Mouse (Mus musculus): ENCODE measurements around the gene Olfr657. TPM values are rescaled to one million over a fixed set of nuclear protein-coding genes. Genes with fewer than 3 reads are reported as not detected.

The Olfr657 gene
- polyA plus RNA-seq (2017; shearing (Covaris generic)): not detected

DNA sequence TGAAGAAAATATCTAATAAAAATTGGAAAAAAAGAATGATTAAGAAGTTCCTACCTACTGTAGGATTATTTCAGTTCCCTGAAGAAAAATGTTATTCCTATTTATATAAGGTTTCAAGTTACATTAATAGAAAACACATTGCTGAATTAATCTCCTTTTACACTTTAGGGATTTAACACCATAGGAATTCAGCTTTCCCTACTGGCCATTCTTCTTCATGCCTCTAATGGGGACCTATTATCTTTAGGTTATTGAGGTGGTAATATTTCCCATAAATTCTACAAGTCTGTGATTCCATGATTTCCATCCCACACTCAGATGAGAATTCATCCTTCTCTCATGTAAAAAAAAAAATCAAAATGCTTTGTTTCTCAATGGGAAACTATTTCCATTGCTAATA, at the start of gene Olfr657:
TSS of gene Olfr657 (plus strand) at position 301 of the 400 bp plus-strand sequence.

DNA sequence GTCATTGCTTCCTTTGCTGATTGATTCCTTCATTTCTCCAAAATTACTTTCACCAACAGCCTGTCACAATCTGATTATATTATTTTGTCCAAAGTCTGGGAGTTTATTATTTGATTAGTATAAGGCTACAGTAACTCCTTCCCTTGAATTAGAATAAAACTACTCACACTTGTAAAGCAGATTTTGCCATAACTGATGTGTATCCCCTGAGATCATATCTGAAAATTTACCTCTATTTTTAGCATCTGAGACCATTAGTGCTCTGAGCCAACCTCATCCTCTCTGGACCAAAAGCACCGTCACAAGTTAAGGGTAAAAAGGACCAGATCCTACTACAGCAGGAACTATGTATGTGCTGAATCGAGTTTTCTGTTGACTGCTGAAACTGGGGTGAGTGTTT, 47.6 kb upstream of the Olfr657 start, which contains the start of gene Olfr653:
TSS of gene Olfr653 (plus strand) at position 301 of the 400 bp plus-strand sequence.

DNA sequence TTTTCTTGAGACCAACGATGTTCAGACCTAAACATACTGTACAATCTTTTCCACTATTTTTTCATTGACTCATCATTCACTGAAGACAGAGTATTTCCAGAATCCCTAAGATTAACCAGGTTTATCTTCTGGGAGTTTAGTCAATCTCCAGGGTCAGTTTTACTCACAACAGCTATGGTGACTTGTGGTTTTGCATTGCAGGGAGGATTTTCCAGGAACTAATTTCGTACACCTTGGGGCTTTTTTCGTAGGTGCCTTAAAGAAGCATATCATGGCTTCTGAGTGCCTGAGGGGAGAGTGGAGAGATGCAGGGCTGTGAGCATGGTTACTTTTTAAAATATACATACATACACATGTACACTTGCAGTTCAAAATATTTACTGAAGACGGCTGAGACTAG, 37.9 kb upstream of the Olfr657 start, which contains the start of gene Olfr654:
TSS of gene Olfr654 (plus strand) at position 301 of the 400 bp plus-strand sequence.

DNA sequence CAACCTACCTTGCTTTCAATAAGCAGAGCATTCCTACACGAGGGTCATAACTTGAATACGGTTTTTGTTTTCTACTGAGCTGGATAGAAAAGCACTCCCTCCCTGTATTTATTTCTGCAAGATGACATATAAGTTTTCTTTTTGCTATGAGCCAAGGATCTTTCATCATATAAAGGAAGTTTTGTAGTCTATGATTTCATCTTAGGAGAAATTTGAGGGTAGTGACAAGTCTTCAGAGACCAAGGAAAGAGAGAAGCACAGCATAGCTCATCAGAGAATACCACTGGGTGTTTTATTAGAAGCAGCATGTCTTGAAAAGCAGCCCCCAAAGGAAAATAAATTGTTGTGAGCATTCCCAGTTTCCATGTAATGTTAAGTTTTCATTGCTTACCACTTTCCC, 22.9 kb upstream of the Olfr657 start, which contains the start of gene Olfr655:
TSS of gene Olfr655 (minus strand) at position 101 of the 400 bp plus-strand sequence.

DNA sequence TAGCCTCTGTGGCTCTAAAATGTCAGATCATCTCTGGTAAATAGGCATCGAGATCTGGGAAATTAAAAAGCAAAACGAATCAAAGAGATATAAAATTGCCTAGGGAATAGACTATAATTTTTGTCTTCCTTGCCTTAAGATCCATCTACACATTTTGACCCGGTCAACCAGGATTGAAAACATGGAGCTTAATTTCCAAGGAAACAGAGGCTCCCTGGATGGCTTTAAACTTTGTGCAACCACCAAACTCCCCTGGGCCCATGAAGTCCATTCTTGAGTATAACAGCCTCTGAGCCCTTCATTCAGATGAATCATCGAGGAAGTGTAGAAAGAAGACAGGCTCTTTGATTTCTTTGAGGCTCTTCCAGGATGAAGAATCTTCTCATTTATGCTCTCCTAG, 10.9 kb upstream of the Olfr657 start, which contains the start of gene Olfr656:
TSS of gene Olfr656 (plus strand) at position 301 of the 400 bp plus-strand sequence.

DNA sequence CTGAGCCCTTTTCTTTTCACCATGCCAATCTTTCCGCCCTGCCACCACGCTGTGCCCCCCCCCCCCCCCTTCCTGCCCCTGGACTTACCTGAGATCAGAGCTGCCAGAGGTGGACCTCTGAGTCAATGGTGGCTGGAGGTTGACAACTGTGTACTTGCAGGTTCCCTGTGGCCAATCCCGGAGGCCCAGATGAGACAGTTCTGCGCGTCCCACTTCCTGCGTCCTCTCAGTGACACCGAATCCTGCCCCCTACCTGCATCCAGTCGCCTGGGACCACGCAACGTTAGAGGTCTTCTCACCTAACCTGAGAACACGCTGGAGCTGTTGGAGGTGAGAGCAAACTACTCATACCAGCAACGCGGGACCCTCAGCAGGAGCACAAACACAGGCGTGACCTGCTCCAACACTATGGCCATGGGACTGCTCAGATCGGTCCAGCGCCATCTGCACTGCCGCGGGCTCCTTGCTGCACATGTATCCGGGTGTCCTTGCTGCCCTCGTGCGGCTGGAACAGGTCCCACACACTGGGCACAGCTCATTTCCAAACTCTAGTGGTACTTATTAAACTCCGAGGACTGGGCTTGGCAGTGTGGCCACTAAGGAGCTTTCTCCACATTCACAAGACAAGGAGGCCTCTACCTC, 22.4 kb downstream of the Olfr657 start, which contains the start of gene Olfr658:
TSS of gene Olfr658 (minus strand) at position 465 of the 642 bp plus-strand sequence.

DNA sequence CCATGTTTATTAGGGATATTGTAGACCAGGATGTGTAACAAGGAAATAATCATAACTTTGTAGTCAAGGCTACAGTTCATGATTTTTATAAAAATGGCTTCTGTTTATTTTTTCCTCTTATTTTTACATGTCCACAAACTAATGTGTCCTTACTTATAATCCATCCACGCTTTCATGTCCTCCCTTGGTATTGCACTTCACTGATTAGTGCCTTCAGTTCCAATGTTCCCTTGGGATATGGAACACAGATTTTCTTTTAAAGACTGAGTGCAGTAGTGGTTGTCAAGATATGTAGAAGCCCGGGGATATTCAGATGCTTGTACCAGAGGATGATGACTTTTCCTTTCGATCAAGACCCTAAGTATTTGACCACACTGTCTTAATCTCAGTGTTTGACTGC, 41.9 kb downstream of the Olfr657 start, which contains the start of gene Olfr659:
TSS of gene Olfr659 (plus strand) at position 301 of the 400 bp plus-strand sequence.

DNA sequence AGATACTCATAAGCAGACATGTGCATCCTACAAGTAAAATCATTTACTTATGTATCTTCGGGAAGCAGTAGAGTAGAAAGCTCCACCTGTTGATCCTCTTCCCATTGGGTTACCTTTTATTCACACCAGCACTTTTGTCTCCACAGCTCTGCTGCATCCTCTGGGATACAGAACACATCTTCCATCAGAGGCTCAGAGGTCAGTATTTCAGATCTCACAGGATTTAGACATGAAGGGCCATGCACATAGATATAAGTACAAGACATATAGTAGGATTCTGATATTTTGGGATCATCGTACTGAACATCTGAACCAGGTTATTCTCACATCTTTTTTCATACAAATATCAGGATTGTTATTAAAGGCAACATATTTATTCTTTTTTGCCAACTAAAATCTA, 61.6 kb downstream of the Olfr657 start, which contains the start of gene Olfr661:
TSS of gene Olfr661 (plus strand) at position 301 of the 400 bp plus-strand sequence.

Other genes starting within 250 kb of the Olfr657 start
- gene Trim30c, start 224.0 kb upstream of the Olfr657 start, polyA plus RNA-seq (2017; shearing (Covaris generic)): not detected
- gene Trim30a, start 159.6 kb upstream of the Olfr657 start, polyA plus RNA-seq (2017; shearing (Covaris generic)): 30.3 TPM
- 7.6 TPM for gene Trim30d, start 116.9 kb upstream of the Olfr657 start, polyA plus RNA-seq (2017; shearing (Covaris generic))
- not detected for gene Olfr651, start 74.7 kb upstream of the Olfr657 start, polyA plus RNA-seq (2017; shearing (Covaris generic))
- 0.10 TPM for gene Olfr652, start 63.9 kb upstream of the Olfr657 start, polyA plus RNA-seq (2017; shearing (Covaris generic))
- gene Olfr653, start 47.5 kb upstream of the Olfr657 start, polyA plus RNA-seq (2017; shearing (Covaris generic)): not detected
- not detected for gene Olfr654, start 37.8 kb upstream of the Olfr657 start, polyA plus RNA-seq (2017; shearing (Covaris generic))
- gene Olfr655, start 23.0 kb upstream of the Olfr657 start, polyA plus RNA-seq (2017; shearing (Covaris generic)): not detected
- gene Olfr656, start 10.8 kb upstream of the Olfr657 start, polyA plus RNA-seq (2017; shearing (Covaris generic)): not detected
- gene Olfr658, start 22.5 kb downstream of the Olfr657 start, polyA plus RNA-seq (2017; shearing (Covaris generic)): not detected
- gene Olfr659, start 42.0 kb downstream of the Olfr657 start, polyA plus RNA-seq (2017; shearing (Covaris generic)): 0.11 TPM
- gene Olfr661, start 61.7 kb downstream of the Olfr657 start, polyA plus RNA-seq (2017; shearing (Covaris generic)): not detected
- gene Usp17le, start 152.7 kb downstream of the Olfr657 start, polyA plus RNA-seq (2017; shearing (Covaris generic)): not detected
- gene Usp17lb, start 217.8 kb downstream of the Olfr657 start, polyA plus RNA-seq (2017; shearing (Covaris generic)): not detected
- not detected for gene Usp17la, start 232.2 kb downstream of the Olfr657 start, polyA plus RNA-seq (2017; shearing (Covaris generic))